Mouse (Mus musculus) hindbrain, postnatal 0 days (tissue): ENCODE results near the gene Rnf114. TPM values are rescaled to one million over a fixed set of nuclear protein-coding genes. Genes with fewer than 3 reads are reported as not detected.
A peak's percentile ranks its signal among the peaks of the same experiment; 100 is the strongest.

Experiments used
- ATAC-seq: fragments of 200-750 bp; cut with Nextera tagmentation; 2 replicates; pipeline ENCODE4 v1.8.0; 2017; ENCODE audit warnings: mild to moderate bottlenecking, moderate TSS enrichment, moderate library complexity
- DNase-seq: peaks from one replicate; pipeline ENCODE4 v3.0.0-alpha.2; 2015; ENCODE audit warnings: low spot score
- H3K27ac ChIP-seq: fragments of 300-500 bp; sonication (generic); 2 replicates; pipeline ENCODE4 v1.5.1; 2014; ENCODE audit warnings: mild to moderate bottlenecking
- H3K27me3 ChIP-seq: fragments of 300-500 bp; sonication (generic); 2 replicates; pipeline ENCODE4 v1.6.1; 2014; ENCODE audit warnings: low read length, mixed read lengths; ENCODE audit not compliant: insufficient read depth
- H3K36me3 ChIP-seq: fragments of 300-500 bp; sonication (generic); 2 replicates; pipeline ENCODE4 v1.6.1; 2014; ENCODE audit warnings: low read length, mixed read lengths; ENCODE audit not compliant: insufficient read depth
- H3K4me1 ChIP-seq: fragments of 300-500 bp; sonication (generic); 2 replicates; pipeline ENCODE4 v1.6.1; 2014; ENCODE audit warnings: antibody characterized with exemption, low read length, mixed read lengths; ENCODE audit not compliant: insufficient read depth
- H3K4me2 ChIP-seq: fragments of 300-500 bp; sonication (generic); 2 replicates; pipeline ENCODE4 v1.6.1; 2014; ENCODE audit warnings: low read depth, mild to moderate bottlenecking, low read length, moderate library complexity, mixed read lengths
- H3K4me3 ChIP-seq: fragments of 300-500 bp; sonication (generic); 2 replicates; pipeline ENCODE4 v1.5.1; 2014; ENCODE audit warnings: low read length
- H3K9ac ChIP-seq: fragments of 300-500 bp; sonication (generic); replicated peaks from 2 replicates; pipeline ENCODE4 v1.6.1; 2014; ENCODE audit warnings: mild to moderate bottlenecking, low read length, moderate library complexity, mixed read lengths
- H3K9me3 ChIP-seq: fragments of 300-500 bp; sonication (generic); 2 replicates; pipeline ENCODE4 v1.6.1; 2016; ENCODE audit warnings: low read length, mixed read lengths
- CTCF ChIP-seq: IDR thresholded peaks from 2 replicates; pipeline ENCODE4 v1.5.1; 2016; ENCODE audit warnings: antibody characterized with exemption, control low read depth, low read depth
- WGBS: fragments of 180-500 bp; shearing (Covaris S2); extraction: QIAGEN DNeasy Blood & Tissue Kit; methylation state at CpG from one replicate; pipeline ENCODE4 v1.1.7; 2014; 5-methylcytosine and 5-hydroxymethylcytosine counted together
- polyA plus RNA-seq: library from polyadenylated mRNA; unstranded; fragments of >200 nt; fragmentation: Nextera tagmentation; extraction: Ambion mirVana; gene quantifications from 2 replicates; pipeline ENCODE4 v1.2.1, GENCODE M21; 2015
- total RNA-seq: library from RNA; depleted of rRNA; stranded (reverse); fragments of >200 nt; gene quantifications from 2 replicates; pipeline ENCODE4 v1.2.3, GENCODE M21; 2014

The Rnf114 gene
- total and polyA plus RNA-seq, 2 experiments from 2014 or later, result 85.8 to 89.6 TPM

GRCm38 (mm10) chr2:167502554-167503252, 10.3 kb downstream of the Rnf114 start:
- no peak for TF ChIP-seq CTCF
- peaks cover 11% of the 10 kb centered on the region; the same call in 1 of the 2 replicates for H3K4me1 ChIP-seq
- WGBS, result 51% methylated on average over 13 of the region's 13 CpGs
- H3K4me2 ChIP-seq, result peak overlapping the region; percentile 96
- DNase-seq (no peak), ATAC-seq (peak; percentile 57)
- no peaks in the 10 kb centered on the region for H3K9me3 ChIP-seq
- peak overlapping the region; percentile 97 for H3K4me3 ChIP-seq
- H3K9ac ChIP-seq, result peak overlapping the region; percentile 95; the same call in 1 of the 2 replicates
- H3K27ac ChIP-seq, result peak overlapping the region; percentile 50
- H3K27me3 ChIP-seq, result no peaks in the 10 kb centered on the region
- peaks cover 4% of the 10 kb centered on the region; the same call in 1 of the 2 replicates for H3K36me3 ChIP-seq

- under 1% methylated on average over 79 of the region's 85 CpGs for WGBS
- DNase-seq, result peak; percentile 93
These were observed 10.9 kb downstream of the Rnf114 start for GRCm38 (mm10) chr2:167503253-167503895.

GRCm38 (mm10) chr2:167503896-167504349, 11.5 kb downstream of the Rnf114 start:
- 0% methylated on average over 32 of the region's 32 CpGs for WGBS
- H3K36me3 ChIP-seq, result peaks cover 8% of the 10 kb centered on the region

More at GRCm38 (mm10) chr2:167503253-167503895, 10.9 kb downstream of the Rnf114 start:
- no peaks in the 10 kb centered on the region for H3K9me3 ChIP-seq
- H3K36me3 ChIP-seq, result peaks cover 4% of the 10 kb centered on the region; the same call in 1 of the 2 replicates
- peak overlapping the region; percentile 96 for H3K4me2 ChIP-seq
- H3K27ac ChIP-seq, result peak overlapping the region; percentile 87
- H3K4me1 ChIP-seq, result peaks cover 11% of the 10 kb centered on the region; the same call in 1 of the 2 replicates
- no peaks in the 10 kb centered on the region for H3K27me3 ChIP-seq
- H3K9ac ChIP-seq, result peak overlapping the region; percentile 95
- TF ChIP-seq CTCF, result no peak; the same call in none of the 2 replicates
- ATAC-seq, result peak; percentile 91
- peak overlapping the region; percentile 97 for H3K4me3 ChIP-seq

DNA sequence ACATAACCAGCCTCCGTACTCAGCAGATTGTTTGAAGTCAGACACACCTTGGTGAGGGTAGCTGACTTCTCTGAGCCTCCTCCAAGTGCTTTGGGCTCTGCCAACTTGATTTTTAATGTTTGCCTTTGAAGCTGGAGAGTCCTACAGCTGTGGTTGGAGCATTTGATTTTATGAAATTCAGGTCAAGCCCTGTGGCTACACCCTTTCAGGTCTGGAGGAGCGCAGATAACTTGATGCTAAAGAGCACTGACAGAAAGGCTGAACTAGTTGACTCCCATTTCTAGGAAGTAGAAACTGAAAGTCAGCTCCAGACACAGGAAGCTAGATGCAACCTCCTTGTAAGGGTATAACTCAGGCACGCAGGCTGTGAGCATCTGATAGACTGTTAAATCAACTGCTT, 12.7 kb downstream of the Rnf114 start:
- H3K4me2 ChIP-seq, result peak overlapping the region; percentile 96
- H3K9ac ChIP-seq, result no peak overlapping the region
- 86% methylated on average over 3 of the region's 3 CpGs for WGBS
- no peak for ATAC-seq
- no peak for DNase-seq
- peaks cover 14% of the 10 kb centered on the region for H3K36me3 ChIP-seq
- no peak overlapping the region for H3K27ac ChIP-seq
- no peak overlapping the region for H3K4me3 ChIP-seq
- H3K4me1 ChIP-seq, result peaks cover 11% of the 10 kb centered on the region; the same call in 1 of the 2 replicates
- no peak for TF ChIP-seq CTCF
- H3K27me3 ChIP-seq, result no peaks in the 10 kb centered on the region
- no peaks in the 10 kb centered on the region for H3K9me3 ChIP-seq

More at GRCm38 (mm10) chr2:167503896-167504349, 11.5 kb downstream of the Rnf114 start:
- peak overlapping the region; percentile 96 for H3K4me2 ChIP-seq
- peak overlapping the region; percentile 87 for H3K27ac ChIP-seq
- DNase-seq, result peak; percentile 49
- TF ChIP-seq CTCF, result no peak
- peaks cover 11% of the 10 kb centered on the region; the same call in 1 of the 2 replicates for H3K4me1 ChIP-seq
- H3K27me3 ChIP-seq, result no peaks in the 10 kb centered on the region
- peak overlapping the region; percentile 95 for H3K9ac ChIP-seq
- 0 out of 2 replicates have a peak, but pooled peaks have one; percentile 7 for ATAC-seq
- no peaks in the 10 kb centered on the region for H3K9me3 ChIP-seq
- H3K4me3 ChIP-seq, result peak overlapping the region; percentile 97

DNA sequence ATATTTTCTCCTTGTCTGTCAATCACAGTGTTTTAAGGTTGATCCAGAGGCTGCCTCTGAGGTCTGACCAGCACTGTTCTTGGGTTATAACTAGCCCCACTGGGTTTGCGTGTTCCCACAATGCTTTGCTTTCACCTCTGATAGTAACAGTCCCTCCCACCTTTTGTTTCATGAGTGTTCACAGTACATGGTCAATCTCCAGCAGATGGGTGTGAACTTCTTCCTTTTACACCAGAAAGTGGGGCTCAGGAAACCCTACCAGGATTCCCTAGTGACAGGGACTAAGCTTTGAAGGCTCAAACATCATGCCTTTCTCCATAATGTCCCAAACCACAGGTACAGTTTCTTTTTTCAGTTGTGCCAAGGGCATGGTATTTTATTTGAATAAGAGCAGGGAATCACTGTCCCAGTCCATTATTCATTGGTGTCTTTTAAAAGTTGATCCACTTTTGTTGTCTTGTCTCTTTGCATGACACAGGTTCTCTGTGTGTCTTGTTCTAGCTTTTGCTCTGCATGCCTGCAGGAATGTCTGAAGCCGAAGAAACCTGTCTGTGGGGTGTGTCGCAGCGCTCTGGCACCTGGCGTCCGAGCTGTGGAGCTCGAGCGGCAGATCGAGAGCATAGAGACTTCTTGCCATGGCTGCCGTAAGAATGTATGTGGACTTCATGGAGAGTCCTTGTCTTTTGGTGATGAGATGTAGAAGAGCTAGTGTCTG, 14.3 kb downstream of the Rnf114 start:
- DNase-seq, result no peak
- Histone ChIP-seq H3K36me3 (peaks cover 25% of the 10 kb centered on the region), H3K27me3 (no peaks in the 10 kb centered on the region), H3K4me2 (no peak overlapping the region), H3K4me3 (no peak overlapping the region), H3K4me1 (peaks cover 11% of the 10 kb centered on the region; the same call in 1 of the 2 replicates), H3K9ac (no peak overlapping the region), H3K9me3 (no peaks in the 10 kb centered on the region), H3K27ac (no peak overlapping the region)
- no peak for TF ChIP-seq CTCF
- no peak for ATAC-seq
- 91% methylated on average over 10 of the region's 10 CpGs for WGBS

DNA sequence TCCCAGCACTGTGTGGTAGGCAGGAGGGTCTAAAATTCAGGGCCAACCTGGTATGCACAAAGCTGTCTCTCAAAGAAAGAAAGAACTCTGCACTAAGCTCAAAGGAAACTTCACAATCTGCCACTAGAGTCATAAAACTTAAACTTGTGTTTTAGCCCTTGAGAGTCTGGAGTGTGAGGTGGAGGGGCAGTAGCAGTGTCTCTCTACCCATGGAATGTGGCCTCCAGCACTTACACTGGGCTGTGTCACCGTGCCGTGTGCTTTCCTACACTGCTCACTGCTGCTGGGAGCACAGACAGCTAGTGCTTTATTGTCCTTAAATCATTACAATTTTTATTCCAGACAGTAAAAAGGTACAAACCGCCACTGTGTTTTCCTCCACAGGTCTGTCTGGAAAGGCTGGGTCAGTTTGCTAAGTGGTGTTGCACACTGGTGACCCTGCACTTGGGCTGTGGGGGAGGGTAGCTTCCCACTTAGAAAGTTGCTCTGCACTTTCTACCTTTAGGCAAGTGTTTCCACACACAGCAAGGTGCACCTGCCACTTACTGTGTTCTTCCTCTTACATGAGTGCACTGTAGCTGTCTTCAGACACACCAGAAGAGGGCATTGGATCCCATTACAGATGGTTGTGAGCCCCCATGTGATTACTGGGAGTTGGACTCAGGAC, 15.4 kb downstream of the Rnf114 start:
- no peak overlapping the region for H3K27ac ChIP-seq
- H3K9me3 ChIP-seq, result no peaks in the 10 kb centered on the region
- H3K27me3 ChIP-seq, result no peaks in the 10 kb centered on the region
- TF ChIP-seq CTCF, result no peak
- DNase-seq (no peak), ATAC-seq (no peak)
- peaks cover 11% of the 10 kb centered on the region; the same call in 1 of the 2 replicates for H3K4me1 ChIP-seq
- no peak overlapping the region for H3K9ac ChIP-seq
- no peak overlapping the region for H3K4me3 ChIP-seq
- WGBS, result 95% methylated on average over 3 of the region's 3 CpGs
- peaks cover 37% of the 10 kb centered on the region for H3K36me3 ChIP-seq
- no peak overlapping the region for H3K4me2 ChIP-seq
